Mouse (Mus musculus) forebrain, embryonic 15.5 days (tissue): ENCODE results near the gene Nr2c2ap. TPM values are rescaled to one million over a fixed set of nuclear protein-coding genes. Genes with fewer than 3 reads are reported as not detected.

Experiments
- ATAC-seq: fragments of 200-750 bp; cut with Nextera tagmentation; replicated peaks from 2 replicates; pipeline ENCODE4 v1.8.0; 2017; ENCODE audit warnings: mild to moderate bottlenecking, moderate TSS enrichment, moderate library complexity
- H3K27ac ChIP-seq: fragments of 300-500 bp; sonication (generic); replicated peaks from 2 replicates; pipeline ENCODE4 v1.5.1; 2015; ENCODE audit warnings: mild to moderate bottlenecking, inconsistent platforms
- H3K27me3 ChIP-seq: fragments of 300-500 bp; sonication (generic); 2 replicates; pipeline ENCODE4 v1.6.1; 2015; ENCODE audit warnings: inconsistent platforms
- H3K36me3 ChIP-seq: fragments of 300-500 bp; sonication (generic); 2 replicates; pipeline ENCODE4 v1.6.1; 2015; ENCODE audit warnings: mild to moderate bottlenecking, inconsistent platforms
- H3K4me1 ChIP-seq: fragments of 300-500 bp; sonication (generic); 2 replicates; pipeline ENCODE4 v1.6.1; 2015; ENCODE audit warnings: inconsistent platforms
- H3K4me2 ChIP-seq: fragments of 300-500 bp; sonication (generic); replicated peaks from 2 replicates; pipeline ENCODE4 v1.6.1; 2015; ENCODE audit warnings: mild to moderate bottlenecking, inconsistent platforms
- H3K4me3 ChIP-seq: fragments of 300-500 bp; sonication (generic); 2 replicates; pipeline ENCODE4 v1.5.1; 2015; ENCODE audit warnings: mild to moderate bottlenecking, inconsistent platforms
- H3K9ac ChIP-seq: fragments of 300-500 bp; sonication (generic); replicated peaks from 2 replicates; pipeline ENCODE4 v1.6.1; 2015; ENCODE audit warnings: mild to moderate bottlenecking, inconsistent platforms
- H3K9me3 ChIP-seq: fragments of 300-500 bp; sonication (generic); 2 replicates; pipeline ENCODE4 v1.6.1; 2016; ENCODE audit warnings: inconsistent platforms
- WGBS: fragments of 180-500 bp; shearing (Covaris S2); methylation state at CpG from one replicate; pipeline ENCODE4 v1.1.7; 2015; ENCODE audit warnings: mixed read lengths; 5-methylcytosine and 5-hydroxymethylcytosine counted together
- polyA plus RNA-seq: library from polyadenylated mRNA; unstranded; fragments of >200 nt; fragmentation: Nextera tagmentation; extraction: Ambion mirVana; gene quantifications from 2 replicates; pipeline ENCODE4 v1.2.1, GENCODE M21; 2015

Nr2c2ap gene
- 43.0 and 43.3 TPM in 2 replicates for polyA plus RNA-seq

DNA sequence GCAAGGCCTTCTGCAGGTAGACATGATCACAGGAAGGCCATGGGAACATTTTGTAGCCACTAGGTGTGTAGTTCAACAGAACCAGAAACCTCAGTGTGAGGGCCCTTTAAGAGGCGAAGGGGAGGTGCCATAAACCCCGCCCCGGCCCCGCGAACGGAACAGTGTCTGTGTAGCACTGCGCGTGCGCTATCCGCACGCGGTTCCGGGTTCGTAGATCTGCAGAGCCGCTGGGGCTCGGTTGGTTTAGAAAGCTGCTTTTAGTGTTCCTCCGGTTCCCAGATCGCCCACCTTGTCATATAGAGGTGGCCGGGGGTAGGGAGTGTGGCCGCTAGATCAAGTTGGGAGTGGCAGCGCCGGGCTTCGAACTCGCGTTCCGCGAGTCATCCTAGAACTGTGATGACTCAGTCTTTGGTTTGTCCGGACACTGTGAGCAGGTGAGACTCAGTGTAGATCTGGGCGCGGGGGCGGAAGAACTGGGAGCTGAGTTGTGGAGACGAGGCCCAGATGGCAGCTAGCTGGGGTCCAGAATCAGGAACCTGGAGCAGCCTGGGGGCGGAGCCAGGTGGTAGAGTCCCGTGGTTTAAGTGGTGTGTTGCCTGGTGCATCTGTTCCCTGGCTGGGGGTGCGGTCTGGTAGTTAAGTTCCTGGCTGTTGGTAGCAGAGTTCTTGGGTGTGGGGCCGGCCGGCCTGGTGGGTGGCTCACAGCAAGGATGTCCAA, at the start of gene Nr2c2ap:
Gene Nr2c2ap (plus strand): TSS at position 168 of the 718 bp plus-strand sequence.
- Histone ChIP-seq H3K9ac (peak within 1 kb of the TSS; percentile 62), H3K27ac (peak within 1 kb of the TSS; percentile 74), H3K4me1 (peaks cover 34% of the 10 kb centered on the region), H3K4me3 (peak within 1 kb of the TSS; percentile 74), H3K4me2 (peak within 1 kb of the TSS; percentile 65), H3K36me3 (peaks cover 20% of the 10 kb centered on the region), H3K27me3 (no peaks in the 10 kb centered on the region), H3K9me3 (no peaks in the 10 kb centered on the region)
- WGBS = 1% methylated on average over 37 of the region's 37 CpGs
- ATAC-seq = peak; percentile 88

DNA sequence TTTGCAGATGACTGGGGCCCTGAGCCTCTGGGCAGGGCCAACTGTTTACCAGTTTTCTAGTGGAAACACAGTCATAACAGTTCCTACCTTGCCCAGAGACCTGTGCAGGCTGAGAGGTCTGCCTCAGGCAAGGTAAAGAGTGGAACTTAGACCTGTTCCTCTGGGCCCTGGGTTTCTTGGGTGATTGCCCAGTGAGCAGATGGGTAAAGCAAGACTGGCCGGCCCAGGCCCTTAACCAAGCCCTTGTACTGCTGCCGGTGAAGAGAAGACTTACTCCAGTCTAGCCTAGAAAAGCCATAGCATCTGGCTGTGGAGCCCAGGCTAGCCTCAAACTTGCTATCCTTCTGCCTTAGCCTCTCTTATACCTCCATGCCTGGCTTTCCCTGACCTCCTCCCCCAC, 49.2 kb upstream of the Nr2c2ap start:
- Histone ChIP-seq H3K4me1 (peaks cover 22% of the 10 kb centered on the region), H3K4me3 (no peak overlapping the region), H3K9me3 (no peaks in the 10 kb centered on the region), H3K4me2 (no peak overlapping the region), H3K9ac (no peak overlapping the region), H3K27ac (no peak overlapping the region), H3K36me3 (no peaks in the 10 kb centered on the region), H3K27me3 (peaks cover 47% of the 10 kb centered on the region)
- 87% methylated on average over 2 of the region's 2 CpGs for WGBS
- ATAC-seq = no peak

DNA sequence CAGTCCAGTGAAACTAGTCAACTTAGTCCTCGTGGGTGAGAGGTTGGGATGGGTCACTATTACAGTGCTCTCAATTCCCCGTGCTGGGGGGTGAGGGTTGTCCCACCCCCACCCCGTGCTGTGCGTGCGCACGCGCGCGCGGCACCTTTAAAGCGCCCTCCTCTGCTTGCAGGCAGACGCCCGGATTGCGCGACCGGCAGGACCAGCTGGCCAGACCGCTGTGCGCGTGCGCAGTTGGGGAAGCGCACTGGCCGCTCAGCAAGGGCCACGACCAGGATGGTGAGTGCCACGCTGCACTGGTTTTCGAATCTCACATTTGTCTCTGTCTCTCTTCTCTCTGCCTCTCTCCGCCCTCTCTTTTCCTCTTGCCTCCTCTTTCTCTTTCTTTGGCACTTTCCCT, 47.8 kb upstream of the Nr2c2ap start, which contains the start of gene Hapln4:
Gene Hapln4 (plus strand): TSS at position 173 of the 400 bp plus-strand sequence.
- Histone ChIP-seq H3K36me3 (no peaks in the 10 kb centered on the region), H3K9me3 (no peaks in the 10 kb centered on the region), H3K27ac (no peak within 1 kb of the TSS), H3K4me3 (peak within 1 kb of the TSS; percentile 36), H3K4me1 (peaks cover 29% of the 10 kb centered on the region), H3K4me2 (peak within 1 kb of the TSS; percentile 65), H3K9ac (peak within 1 kb of the TSS; percentile 29), H3K27me3 (peaks cover 60% of the 10 kb centered on the region)
- ATAC-seq = no peak
- WGBS = under 1% methylated on average over 26 of the region's 26 CpGs

DNA sequence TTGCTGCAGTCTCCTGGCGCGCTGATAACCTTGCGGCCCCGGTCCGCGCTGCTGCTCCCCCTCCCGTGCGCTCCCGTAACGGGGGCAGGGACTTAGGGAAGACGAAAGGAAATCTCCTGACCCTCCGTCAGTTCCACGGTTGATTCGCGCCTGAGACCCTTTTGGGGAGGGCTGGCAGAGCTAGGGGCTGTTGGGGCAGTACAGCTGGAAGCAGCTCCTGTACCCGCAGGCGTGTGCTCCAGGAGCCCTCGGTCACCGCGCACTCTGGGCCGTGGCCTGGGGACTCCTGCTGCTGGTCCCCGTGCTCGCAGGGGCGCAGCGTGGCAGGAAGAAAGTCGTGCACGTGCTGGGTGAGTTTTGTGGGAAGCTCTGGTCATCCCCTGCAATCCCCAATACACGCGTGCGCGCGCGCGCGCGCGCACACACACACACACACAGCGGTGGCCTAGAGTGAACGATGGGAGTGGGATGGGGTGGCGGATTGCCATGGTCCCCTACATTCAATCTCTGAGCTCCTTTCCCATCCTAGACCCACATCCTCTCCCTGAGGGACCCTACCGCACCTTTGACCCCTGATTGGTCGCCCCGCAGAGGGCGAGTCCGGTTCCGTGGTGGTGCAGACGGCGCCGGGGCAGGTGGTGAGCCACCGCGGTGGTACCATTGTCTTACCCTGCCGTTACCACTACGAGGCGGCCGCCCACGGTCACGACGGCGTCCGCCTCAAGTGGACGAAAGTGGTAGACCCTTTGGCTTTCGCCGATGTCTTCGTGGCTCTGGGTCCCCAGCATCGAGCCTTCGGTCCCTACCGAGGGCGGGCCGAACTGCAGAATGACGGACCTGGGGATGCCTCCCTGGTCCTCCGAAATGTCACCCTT, 46.7 kb upstream of the Nr2c2ap start:
- peaks cover 71% of the 10 kb centered on the region for H3K27me3 ChIP-seq
- H3K4me3 ChIP-seq = peak overlapping the region; percentile 36
- peaks cover 32% of the 10 kb centered on the region for H3K4me1 ChIP-seq
- no peak for ATAC-seq
- H3K4me2 ChIP-seq = peak overlapping the region; percentile 65
- H3K9me3 ChIP-seq = no peaks in the 10 kb centered on the region
- H3K9ac ChIP-seq = peak overlapping the region; percentile 29
- no peak overlapping the region for H3K27ac ChIP-seq
- no peaks in the 10 kb centered on the region for H3K36me3 ChIP-seq
- 1% methylated on average over 70 of the region's 71 CpGs for WGBS

DNA sequence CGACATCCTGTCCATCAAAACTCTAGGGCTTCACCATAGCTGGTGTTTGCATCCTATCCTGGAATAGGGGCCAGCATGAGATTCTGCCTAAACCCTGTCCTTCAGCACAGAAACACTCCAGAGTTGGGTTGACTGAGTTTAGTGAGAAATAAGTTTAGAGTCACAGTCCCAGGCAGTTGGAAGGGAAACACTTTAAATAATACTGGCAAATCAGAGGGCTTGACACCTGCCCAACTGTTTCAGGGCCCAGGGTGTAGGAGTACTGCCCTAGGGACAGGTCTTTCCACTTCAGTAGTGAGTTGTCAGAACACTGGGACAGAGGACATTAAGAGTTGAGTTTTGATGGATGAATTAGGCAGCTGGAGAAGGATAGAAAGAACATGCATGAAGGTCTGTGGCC, 45.0 kb upstream of the Nr2c2ap start:
- WGBS = 49% methylated on average over 1 of the region's 1 CpGs

DNA sequence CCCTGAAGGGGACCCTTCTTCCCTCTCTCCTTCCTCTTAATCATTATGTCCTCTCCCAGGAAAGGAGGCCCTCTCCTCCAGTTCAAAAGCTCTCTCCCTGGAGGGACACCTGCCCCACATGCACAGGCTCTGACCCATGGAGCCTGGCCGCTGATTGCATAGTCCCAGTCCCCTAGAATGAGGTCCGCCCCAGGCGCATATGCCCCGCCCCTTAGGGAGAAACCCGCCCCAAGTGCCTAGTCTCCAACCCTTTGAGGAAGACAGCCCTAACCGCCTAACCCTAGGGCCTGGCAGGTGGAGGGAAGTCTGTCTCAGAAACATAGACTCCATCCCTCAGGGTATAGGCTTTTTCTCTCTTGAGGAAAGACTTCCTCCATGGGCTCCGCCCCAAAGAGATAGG, 43.9 kb upstream of the Nr2c2ap start:
- 3% methylated on average over 7 of the region's 7 CpGs for WGBS
- Histone ChIP-seq H3K9me3 (no peaks in the 10 kb centered on the region), H3K27ac (no peak overlapping the region), H3K27me3 (peaks cover 76% of the 10 kb centered on the region), H3K4me1 (peaks cover 32% of the 10 kb centered on the region), H3K9ac (no peak overlapping the region), H3K36me3 (no peaks in the 10 kb centered on the region), H3K4me3 (no peak overlapping the region), H3K4me2 (no peak overlapping the region)
- no peak for ATAC-seq

More for the DNA sequence above, 45.0 kb upstream of the Nr2c2ap start:
- no peak overlapping the region for H3K4me3 ChIP-seq
- no peak overlapping the region for H3K9ac ChIP-seq
- H3K36me3 ChIP-seq = no peaks in the 10 kb centered on the region
- no peak overlapping the region for H3K27ac ChIP-seq
- H3K9me3 ChIP-seq = no peaks in the 10 kb centered on the region
- no peak for ATAC-seq
- peaks cover 78% of the 10 kb centered on the region for H3K27me3 ChIP-seq
- no peak overlapping the region for H3K4me2 ChIP-seq
- peaks cover 32% of the 10 kb centered on the region for H3K4me1 ChIP-seq

DNA sequence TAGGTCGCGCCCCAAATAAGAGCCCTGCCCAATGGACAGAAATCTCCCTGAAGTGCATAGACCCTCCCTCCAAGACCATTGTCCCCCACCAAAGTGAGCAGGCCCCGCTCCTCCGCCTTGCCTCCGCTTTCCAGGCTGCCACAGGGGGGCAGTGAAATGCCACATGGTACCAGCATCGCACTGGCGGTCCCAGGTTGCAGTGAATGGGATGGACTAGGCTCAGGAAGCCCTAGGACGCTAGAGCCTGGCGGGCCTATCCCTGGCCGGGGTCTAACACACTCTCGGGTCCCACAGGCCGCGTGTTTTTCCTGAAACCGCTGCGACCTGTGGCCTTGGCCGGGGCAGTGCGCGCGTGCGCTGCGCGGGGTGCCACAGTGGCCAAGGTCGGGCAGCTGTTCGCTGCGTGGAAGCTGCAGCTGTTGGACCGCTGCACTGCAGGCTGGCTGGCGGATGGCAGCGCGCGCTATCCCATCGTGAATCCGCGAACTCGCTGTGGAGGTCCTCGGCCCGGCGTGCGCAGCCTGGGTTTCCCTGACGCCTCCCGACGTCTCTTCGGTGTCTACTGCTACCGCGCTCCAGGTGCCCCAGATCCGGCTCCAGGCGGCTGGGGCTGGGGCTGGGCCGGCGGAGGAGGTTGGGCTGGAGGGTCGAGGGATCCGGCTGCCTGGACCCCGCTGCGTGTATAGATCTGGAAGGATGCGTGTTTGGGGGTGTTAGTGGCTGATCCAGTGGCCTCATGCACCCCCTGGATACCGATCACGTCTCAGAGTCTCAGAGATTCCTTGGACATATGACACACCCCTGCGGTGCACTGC, 43.1 kb upstream of the Nr2c2ap start:
- Histone ChIP-seq H3K36me3 (no peaks in the 10 kb centered on the region), H3K4me2 (peak overlapping the region; percentile 80), H3K9me3 (no peaks in the 10 kb centered on the region), H3K4me1 (peaks cover 32% of the 10 kb centered on the region), H3K27me3 (peaks cover 70% of the 10 kb centered on the region), H3K27ac (no peak overlapping the region), H3K9ac (peak overlapping the region; percentile 33), H3K4me3 (peak overlapping the region; percentile 41)
- WGBS = 3% methylated on average over 56 of the region's 56 CpGs
- peak; percentile 82 for ATAC-seq

DNA sequence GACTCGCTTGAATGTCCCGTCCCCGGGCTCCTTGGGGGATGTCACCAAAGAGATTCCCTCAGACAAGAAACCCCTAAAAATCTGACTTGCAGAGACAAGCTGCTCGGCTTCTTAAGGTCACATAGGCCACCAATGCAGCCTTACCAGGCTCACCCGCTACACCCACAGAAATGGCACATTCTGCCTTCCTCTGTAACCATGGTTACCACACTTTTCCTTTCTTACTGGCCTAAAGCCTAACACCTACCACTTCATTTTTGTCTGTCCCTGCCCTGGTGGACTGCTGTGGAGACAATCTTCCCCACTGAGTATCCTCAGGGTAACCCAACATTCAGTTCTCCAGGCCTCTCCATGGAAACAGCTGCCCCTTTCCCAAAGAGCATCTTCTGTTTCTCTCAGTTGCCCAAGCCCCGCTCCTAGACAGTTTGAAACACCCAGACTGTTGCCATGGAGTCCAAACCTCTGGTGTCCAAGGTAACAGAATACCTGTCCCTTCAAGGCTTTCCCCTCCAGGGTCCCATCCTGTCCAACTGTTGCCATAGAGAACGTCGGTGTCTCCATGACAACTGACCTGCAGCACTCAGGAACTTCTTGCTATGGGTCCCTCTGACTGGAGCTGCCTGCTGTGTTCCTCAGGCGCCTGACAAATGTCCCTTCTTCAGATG, 41.7 kb upstream of the Nr2c2ap start:
- ATAC-seq = no peak; the same call in 1 of the 2 replicates
- peaks cover 56% of the 10 kb centered on the region for H3K27me3 ChIP-seq
- peaks cover 18% of the 10 kb centered on the region for H3K4me1 ChIP-seq
- peaks cover 9% of the 10 kb centered on the region for H3K36me3 ChIP-seq
- no peak overlapping the region for H3K4me3 ChIP-seq
- H3K9me3 ChIP-seq = no peaks in the 10 kb centered on the region
- WGBS = 57% methylated on average over 9 of the region's 9 CpGs
- H3K9ac ChIP-seq = no peak overlapping the region
- no peak overlapping the region for H3K27ac ChIP-seq
- no peak overlapping the region for H3K4me2 ChIP-seq

DNA sequence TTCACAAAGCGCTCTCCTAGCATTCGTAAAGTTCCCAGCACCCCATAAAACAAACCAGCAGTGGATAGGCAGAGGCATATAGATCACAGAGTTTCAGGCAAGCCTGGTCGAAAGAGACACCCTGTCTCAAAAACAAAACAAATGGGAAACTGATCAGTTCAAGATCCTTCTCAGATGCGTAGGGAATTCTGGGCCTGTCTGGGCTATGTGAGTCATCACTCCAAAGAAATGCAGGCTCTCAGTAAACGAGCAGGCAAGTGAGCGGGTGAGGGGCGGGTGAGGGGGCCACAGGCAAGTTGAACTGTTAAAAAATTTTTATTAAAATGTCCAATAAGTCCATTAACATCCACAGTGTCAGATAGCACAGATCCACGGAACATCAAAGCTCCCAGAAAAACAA, 38.3 kb upstream of the Nr2c2ap start:
- H3K4me2 ChIP-seq = no peak overlapping the region
- peaks cover 23% of the 10 kb centered on the region for H3K27me3 ChIP-seq
- WGBS = 67% methylated on average over 8 of the region's 8 CpGs
- no peaks in the 10 kb centered on the region for H3K9me3 ChIP-seq
- H3K4me3 ChIP-seq = no peak overlapping the region
- peaks cover 8% of the 10 kb centered on the region for H3K4me1 ChIP-seq
- no peak for ATAC-seq
- no peak overlapping the region for H3K9ac ChIP-seq
- H3K36me3 ChIP-seq = peaks cover 42% of the 10 kb centered on the region
- no peak overlapping the region for H3K27ac ChIP-seq

DNA sequence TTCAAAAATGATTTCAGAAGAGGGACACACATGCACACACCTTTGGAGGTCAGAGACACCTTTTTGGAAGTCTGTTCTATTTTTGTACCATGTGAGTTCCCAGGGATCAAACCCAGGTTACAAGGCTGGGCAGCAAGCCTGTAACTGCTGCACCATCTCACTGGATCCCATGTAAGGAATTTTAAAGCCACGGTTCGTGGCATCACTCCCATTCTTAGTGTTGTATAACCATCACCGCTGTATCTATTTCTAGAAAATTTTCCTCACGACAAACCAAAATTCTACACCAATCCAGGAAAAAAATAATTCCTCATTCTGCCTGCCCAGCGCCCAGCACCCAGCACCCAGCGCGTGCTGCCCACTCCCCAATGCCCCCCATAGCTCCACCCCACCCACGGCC, 31.9 kb upstream of the Nr2c2ap start:
- no peak for ATAC-seq
- H3K27me3 ChIP-seq = no peaks in the 10 kb centered on the region
- H3K9ac ChIP-seq = no peak overlapping the region
- H3K4me3 ChIP-seq = no peak overlapping the region
- H3K4me1 ChIP-seq = no peaks in the 10 kb centered on the region
- no peak overlapping the region for H3K4me2 ChIP-seq
- WGBS = 83% methylated on average over 8 of the region's 8 CpGs
- H3K36me3 ChIP-seq = peaks cover 99% of the 10 kb centered on the region
- H3K27ac ChIP-seq = no peak overlapping the region
- H3K9me3 ChIP-seq = no peaks in the 10 kb centered on the region

DNA sequence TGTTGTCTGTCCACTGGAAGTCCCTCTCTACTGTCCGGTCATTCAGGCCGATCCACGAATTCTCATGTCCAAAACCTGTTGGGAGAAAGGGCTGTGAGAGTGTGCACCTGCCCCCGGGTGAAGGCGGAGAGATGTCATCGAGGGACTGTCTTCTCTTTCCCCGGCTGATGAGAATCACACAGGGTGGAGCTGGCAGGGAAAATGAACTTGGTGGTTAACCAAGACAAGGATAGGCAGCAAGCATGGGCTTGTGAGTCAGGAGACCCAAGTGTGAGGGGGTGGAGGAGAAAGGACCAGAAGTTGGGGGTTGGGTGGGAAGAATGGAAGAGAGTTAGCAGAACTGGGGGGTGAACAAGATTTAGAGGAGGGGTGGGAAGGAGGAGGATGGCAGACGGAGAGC, 30.9 kb upstream of the Nr2c2ap start:
- no peak overlapping the region for H3K27ac ChIP-seq
- WGBS = 89% methylated on average over 8 of the region's 8 CpGs
- no peak for ATAC-seq

More for the DNA sequence above, 30.9 kb upstream of the Nr2c2ap start:
- Histone ChIP-seq H3K4me3 (no peak overlapping the region), H3K27me3 (no peaks in the 10 kb centered on the region), H3K9me3 (no peaks in the 10 kb centered on the region), H3K4me1 (peaks cover 9% of the 10 kb centered on the region), H3K36me3 (peaks cover 96% of the 10 kb centered on the region), H3K9ac (no peak overlapping the region), H3K4me2 (no peak overlapping the region)
